Comparison of ENCODE assay signal across 22 mouse cellular contexts in genomic region chr13:54199000-54199399, GRCm38 (mm10). TPM values are rescaled to one million over a fixed set of nuclear protein-coding genes. Genes with fewer than 3 reads are reported as not detected.
DNase-seq lines count a peak whose midpoint lies in the region; TF ChIP-seq lines count a peak whose summit lies in the region.
"Had no signal": no experiment of that assay in that cellular context is flagged by ENCODE, and none has a peak within 500 bp of the region (broad histone marks: within the 10 kb centered on the region; RNA-seq: fewer than 3 reads in every experiment).

No protein-coding gene starts in this region.

- no peaks in the 10 kb centered on the region for H3K9me3 ChIP-seq in embryonic facial prominence, embryonic 10.5 days
- H3K9me3 ChIP-seq: embryonic facial prominence, embryonic 15.5 days; forebrain, embryonic 10.5 days; heart, embryonic 10.5 days had no signal

- H3K36me3 ChIP-seq in embryonic facial prominence, embryonic 10.5 days (replicated peaks) = no peaks in the 10 kb centered on the region
- H3K36me3 ChIP-seq: embryonic facial prominence, embryonic 15.5 days; forebrain, embryonic 10.5 days; G1E; heart, embryonic 10.5 days had no signal

- TF ChIP-seq CTCF in gastrocnemius, adult 2 months (IDR thresholded peaks at IDR 0.05) = no peak

- no peak overlapping the region for H3K27ac ChIP-seq in gastrocnemius, adult 2 months
- no peak overlapping the region for H3K27ac ChIP-seq in embryonic facial prominence, embryonic 10.5 days (replicated peaks)
- H3K27ac ChIP-seq: embryonic facial prominence, embryonic 15.5 days; forebrain, embryonic 10.5 days; heart, embryonic 10.5 days; hindbrain, embryonic 14.5 days had no signal

- 65% methylated on average over 9 of the region's 9 CpGs for WGBS in embryonic facial prominence, embryonic 10.5 days

- DNase-seq in gastrocnemius, adult 2 months = peak; percentile 23
- no peak for DNase-seq in gastrocnemius, postnatal 4 days (ENCODE audit: low spot score in 2 of 2)
- peak; percentile 56 for DNase-seq in ES-CJ7 (ENCODE audit: low read depth, low spot score)
- DNase-seq in R1 (ENCODE audit: low read depth, low spot score) = peak; percentile 60
- DNase-seq in retina, postnatal 1 day = peak; percentile 48
- DNase-seq in embryonic facial prominence, embryonic 10.5 days (ENCODE audit: low spot score) = no peak
- DNase-seq in frontal cortex, postnatal 10 days (ENCODE audit: low spot score in 2 of 2) = no peak
- DNase-seq: adrenal gland, adult 2 months; adrenal gland, postnatal 25 days; cerebellum, adult 2 months; cerebellum, postnatal 10 days; gastrocnemius, postnatal 14 days; heart, adult 11 months; heart, postnatal 10 days; heart, postnatal 4 days had no signal

- peaks cover 4% of the 10 kb centered on the region; the same call in 1 of the 2 replicates for H3K27me3 ChIP-seq in embryonic facial prominence, embryonic 10.5 days (replicated peaks; ENCODE audit: low read depth, poor library complexity, severe bottlenecking)

- no peak overlapping the region for H3K4me3 ChIP-seq in gastrocnemius, adult 2 months
- no peak overlapping the region for H3K4me3 ChIP-seq in embryonic facial prominence, embryonic 10.5 days
- H3K4me3 ChIP-seq: embryonic facial prominence, embryonic 15.5 days; erythroblast, embryonic 14.5 days; forebrain, embryonic 10.5 days; heart, embryonic 10.5 days had no signal

- intact Hi-C loops in gastrocnemius, adult 2 months (cut with DNase I) = no loop called here

- H3K4me1 ChIP-seq in embryonic facial prominence, embryonic 10.5 days = no peaks in the 10 kb centered on the region
- H3K4me1 ChIP-seq: embryonic facial prominence, embryonic 15.5 days; heart, embryonic 10.5 days had no signal

RNA-seq across cellular contexts. Expression of gene Hrh2, which starts 7.1 kb away (rescaled TPM):
- under 1 TPM; 0.11 to 0.15 TPM for total RNA-seq in gastrocnemius, adult 2 months (2021)
- under 1 TPM; 0.05 to 0.10 TPM for total RNA-seq in gastrocnemius, postnatal 4 days (2021)
- polyA plus RNA-seq in embryonic facial prominence, embryonic 10.5 days (2016; fragmentation: Nextera tagmentation; extraction: Ambion mirVana) = not detected in 2 replicates
- total RNA-seq: gastrocnemius, postnatal 14 days had no signal
- polyA plus RNA-seq: C2C12; erythroblast, embryonic 14.5 days; G1E had no signal

Comparison
In these comparisons a context has a peak if more than half of its experiments do, and no peak if none do; other contexts are left out.
1. DNase-seq: peak in gastrocnemius, adult 2 months (single experiment), ES-CJ7 (single experiment), R1 (single experiment) and retina, postnatal 1 day (single experiment); none in gastrocnemius, postnatal 4 days (0 of 2), embryonic facial prominence, embryonic 10.5 days (single experiment) and frontal cortex, postnatal 10 days (0 of 2).